Mouse (Mus musculus) neutrophil, adult 5-6 weeks (primary cell): ENCODE data around the gene Mrtfa. TPM values are rescaled to one million over a fixed set of nuclear protein-coding genes. Genes with fewer than 3 reads are reported as not detected.
A peak's percentile ranks its signal among the peaks of the same experiment; 100 is the strongest.

Source experiments
- ATAC-seq: fragments of 151-379, 151-347 bp; 2 replicates; pipeline ENCODE4 v1.8.0; 2017; ENCODE audit warnings: mild to moderate bottlenecking, moderate TSS enrichment; ENCODE audit not compliant: insufficient number of reproducible peaks, poor library complexity, low FRiP score, severe bottlenecking; ENCODE audit errors: extremely low read depth
- total RNA-seq: library from RNA; stranded (forward); fragments of 200-1000 nt; gene quantifications from 2 replicates; pipeline ENCODE4 v1.2.3, GENCODE M21; 2017

Gene Mrtfa
- total RNA-seq, 1 experiment from 2014 or later, result 59.9 TPM

DNA sequence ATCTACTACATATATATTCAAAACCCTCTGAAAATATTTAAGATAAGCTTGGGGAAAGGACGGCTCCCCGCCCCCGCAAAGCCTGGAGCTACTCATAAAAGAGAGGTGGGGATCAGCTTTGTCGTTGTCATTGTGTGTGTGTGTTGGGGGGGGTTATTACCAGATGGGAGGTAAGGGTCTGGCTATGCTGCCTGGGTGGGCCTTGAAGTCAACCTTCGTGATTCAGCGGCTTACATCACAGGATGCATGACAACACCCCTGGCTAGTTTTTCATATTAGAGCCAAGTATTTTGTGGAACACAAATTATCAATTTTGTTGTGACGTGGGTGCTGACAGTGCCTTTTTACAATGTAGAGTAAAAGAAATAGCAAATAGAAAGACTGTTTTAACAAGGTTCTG lies 69.6 kb downstream of the Mrtfa start:
- ATAC-seq, result no peak

DNA sequence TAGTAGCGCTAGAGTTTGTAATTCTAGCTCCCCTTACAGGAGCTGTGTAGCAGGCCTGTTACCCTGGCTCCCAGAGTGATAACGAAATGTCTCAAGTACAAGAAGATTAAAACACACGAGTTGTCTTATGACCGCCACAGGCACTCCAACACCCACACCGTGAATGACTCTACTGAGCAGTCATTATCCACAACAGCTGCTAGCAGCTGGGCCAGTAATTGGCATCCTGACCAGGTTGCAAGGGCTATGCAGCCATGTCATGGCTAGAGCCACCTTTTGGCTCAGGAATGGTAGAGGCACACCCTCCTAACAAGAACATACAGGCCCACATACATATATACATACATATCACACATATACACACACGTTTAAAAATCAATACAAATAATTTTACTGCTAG lies 70.4 kb downstream of the Mrtfa start:
- ATAC-seq, result no peak

DNA sequence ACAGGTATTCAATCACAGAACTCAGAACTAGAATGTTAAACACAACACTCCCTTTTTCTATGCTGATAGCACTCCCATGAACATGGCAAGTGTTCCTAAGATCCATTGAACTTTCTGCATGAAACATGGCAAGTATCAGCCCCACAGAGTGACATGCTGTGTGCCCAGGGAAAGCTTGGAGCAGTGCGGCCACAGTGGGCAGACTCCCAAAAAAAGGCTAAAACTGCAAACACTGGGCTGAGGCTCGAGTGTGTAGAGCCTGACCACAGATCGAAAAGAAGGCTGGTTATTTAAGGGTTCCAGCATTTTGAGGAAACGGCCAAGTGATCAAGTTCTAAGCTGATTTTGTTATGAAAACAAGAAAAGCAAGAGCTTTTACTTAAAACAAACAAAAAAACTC lies 72.3 kb downstream of the Mrtfa start:
- no peak for ATAC-seq

DNA sequence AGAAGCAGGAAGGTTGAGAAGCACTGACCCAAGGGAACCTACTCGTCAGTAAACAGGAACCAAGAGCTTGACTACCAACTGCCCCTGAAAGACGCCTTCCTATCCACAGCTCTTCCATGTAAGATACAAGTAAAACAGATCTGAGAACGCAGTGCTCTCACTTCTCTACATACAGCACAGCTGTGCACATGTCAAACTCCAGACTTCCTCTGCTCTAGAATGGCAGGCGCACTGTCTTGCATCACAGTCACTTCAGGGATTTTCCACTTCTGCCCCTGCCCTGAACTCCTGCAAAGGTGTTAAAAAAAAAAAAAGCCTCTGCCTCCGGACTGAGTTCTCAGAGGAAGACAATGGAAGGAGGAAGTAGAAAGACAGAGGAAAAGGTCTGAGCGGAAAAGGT lies 78.0 kb downstream of the Mrtfa start:
- peak; percentile 66 for ATAC-seq

DNA sequence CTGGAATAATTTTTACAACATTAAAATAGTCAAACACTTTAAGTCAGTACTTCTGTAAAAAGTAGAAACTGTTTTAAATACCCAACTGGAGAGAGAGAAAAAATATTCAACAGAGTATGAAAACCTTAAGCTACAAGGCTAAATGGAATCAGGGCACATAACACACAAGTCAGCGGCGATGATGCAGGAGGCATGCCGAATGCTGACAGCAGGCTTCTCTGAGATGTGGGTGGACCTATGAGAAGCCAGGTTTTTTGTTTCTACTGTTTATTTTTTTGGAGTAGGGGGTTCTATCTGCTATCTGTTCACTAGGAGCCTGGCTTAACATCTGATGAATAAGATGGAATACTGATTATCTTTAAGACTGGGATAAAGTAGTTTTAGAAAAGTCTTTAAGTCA lies 80.2 kb downstream of the Mrtfa start:
- no peak for ATAC-seq

DNA sequence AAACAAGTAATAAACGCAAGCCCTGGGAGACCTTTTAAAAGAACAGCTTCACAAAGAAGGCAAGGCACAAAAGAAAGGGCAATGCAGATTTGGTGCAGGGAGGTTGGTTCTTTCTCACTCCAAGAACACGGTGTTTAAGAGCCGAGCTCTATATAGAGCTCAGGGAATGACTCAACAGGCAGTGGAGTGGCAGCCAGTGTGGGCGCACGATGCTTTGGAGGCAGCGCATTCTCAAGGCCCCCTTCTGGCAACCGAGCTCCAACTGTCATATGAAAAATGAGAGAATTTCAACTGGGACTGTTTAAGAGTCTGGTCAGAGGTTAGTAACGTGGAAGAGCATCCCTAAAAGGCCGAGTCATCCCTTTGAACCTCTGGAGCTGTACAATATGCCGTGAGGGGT lies 84.6 kb downstream of the Mrtfa start:
- no peak for ATAC-seq

DNA sequence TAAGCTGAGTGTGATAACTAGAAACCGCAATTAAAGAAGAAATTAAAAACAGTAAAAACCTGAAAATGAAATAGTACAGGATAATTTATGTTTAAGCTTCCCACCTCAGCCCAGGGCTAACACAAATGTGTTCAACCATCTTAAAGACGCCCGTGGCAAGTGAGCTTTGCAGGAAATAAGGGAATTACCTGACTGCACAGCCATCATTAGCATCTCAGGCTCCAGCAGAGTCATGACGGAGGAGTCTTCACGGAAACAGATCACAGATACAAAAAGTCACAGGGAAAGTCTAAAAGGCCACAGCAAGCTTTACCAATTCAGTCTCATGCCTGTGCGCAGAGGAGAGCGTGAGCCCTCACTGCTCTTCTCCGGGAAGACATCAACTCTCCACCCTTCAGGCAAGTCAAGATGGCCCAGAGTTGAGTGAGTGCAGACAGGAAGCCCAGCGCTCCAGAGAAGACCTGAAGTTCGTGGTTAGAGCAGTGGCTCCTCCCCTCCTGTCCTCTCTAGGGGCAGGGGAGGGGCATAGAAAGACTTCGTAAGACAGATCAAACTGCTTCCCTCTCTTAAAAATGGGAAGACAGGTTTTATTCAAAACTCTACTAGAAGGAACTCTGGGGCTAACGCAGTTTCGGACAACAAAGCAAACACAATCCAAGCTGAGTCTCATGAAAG lies 85.8 kb downstream of the Mrtfa start:
- ATAC-seq, result peak; percentile 91

DNA sequence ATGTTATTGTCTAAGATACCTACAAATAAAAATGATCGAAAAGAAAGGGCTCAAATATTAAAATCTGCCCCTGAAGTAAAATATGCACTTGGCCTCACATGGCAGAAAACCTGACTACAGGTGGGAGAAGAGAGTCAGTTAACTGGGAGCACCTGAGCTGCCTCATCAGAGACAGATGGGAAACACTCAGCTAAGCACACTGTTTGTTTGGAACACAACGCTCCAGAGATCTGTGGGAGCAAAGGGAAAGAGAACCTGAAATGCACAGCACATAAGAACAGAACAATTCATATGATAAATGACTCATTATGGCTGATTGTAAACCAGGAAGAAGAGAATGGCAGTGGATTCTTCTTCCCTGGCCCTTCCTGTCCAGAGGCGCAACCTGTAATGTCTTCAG lies 87.1 kb downstream of the Mrtfa start:
- ATAC-seq, result no peak

DNA sequence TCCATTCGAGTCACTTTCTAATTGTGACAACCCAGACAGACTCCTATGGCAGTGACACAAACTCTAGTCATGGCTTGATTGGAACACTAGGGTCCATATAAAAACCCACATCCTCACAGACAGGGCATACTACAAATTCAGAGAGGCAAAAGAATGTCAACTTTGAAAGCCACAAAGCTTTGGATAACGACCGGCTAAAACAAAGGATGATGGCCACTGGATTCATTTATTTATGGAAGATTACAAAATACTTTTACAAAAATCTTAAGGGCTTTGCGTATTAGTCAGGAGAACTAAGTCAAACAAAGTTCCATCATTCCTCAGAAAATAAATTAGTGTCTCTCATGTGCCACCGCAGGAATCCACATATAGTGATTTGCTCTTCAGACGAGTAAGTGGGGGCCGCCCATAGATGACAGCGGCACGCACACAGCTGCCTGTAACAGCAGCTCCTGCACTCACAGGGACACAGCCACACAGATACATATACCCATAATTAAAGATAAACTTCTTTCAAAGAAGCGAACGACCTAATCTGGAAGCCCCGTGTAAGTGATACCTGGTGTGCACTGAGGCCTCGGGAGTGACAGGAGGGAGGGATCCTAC lies 88.2 kb downstream of the Mrtfa start:
- ATAC-seq, result no peak

DNA sequence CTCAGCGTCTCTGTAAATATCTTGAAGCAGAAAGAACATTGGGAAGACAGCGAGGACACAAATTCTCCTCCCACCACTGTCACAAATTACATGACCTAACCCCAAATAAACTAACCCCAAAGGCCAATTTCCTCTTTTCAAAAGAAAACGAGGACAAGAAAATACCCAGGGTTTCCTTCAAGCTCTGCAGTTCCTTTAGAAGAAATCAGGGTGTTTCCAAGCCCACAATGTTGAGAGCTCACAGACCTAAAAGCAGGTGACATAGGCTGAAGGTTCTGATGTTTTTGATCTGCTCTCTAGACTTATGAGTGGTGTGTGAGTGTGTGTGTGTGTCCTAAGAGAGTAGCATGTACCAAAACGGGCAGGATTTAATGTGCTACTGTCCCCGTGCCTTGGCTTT lies 89.2 kb downstream of the Mrtfa start:
- ATAC-seq, result no peak

DNA sequence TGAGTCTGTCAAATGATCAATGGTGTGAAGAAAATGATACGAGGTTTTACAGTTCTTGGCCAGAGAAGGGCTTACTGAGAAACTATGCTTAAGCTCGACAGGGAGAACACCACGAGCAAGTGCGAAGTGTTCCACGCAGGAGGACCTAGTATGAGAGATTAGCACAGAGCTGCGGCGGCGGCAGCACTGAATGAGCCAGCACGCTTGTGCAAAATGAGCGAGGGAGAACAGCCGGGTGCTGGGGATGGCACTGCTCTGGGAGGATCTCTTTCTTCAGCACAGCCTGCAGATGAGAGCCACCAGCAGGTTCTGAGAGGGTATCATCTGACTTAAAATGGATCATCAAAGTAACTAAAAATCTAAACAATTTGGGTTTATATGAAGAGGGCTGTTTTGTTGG lies 91.3 kb downstream of the Mrtfa start:
- no peak for ATAC-seq

DNA sequence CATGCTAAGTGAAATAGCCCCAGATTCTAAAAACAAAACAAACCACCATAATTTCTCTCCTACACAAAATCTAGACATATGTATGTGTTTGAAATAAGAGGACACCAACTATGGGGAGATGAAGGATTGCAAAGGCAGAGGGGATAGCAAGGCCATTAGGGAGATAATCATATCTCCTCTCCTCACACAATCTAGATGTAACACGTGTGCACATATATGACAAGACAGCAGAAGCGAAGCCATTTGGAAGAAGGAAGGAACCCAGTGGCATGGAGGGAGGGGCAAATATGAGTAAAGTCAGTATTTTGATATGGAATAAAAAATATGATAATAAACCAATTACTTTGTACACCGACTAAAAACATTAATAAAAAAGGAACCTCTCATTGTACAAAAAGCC lies 91.9 kb downstream of the Mrtfa start:
- no peak for ATAC-seq

DNA sequence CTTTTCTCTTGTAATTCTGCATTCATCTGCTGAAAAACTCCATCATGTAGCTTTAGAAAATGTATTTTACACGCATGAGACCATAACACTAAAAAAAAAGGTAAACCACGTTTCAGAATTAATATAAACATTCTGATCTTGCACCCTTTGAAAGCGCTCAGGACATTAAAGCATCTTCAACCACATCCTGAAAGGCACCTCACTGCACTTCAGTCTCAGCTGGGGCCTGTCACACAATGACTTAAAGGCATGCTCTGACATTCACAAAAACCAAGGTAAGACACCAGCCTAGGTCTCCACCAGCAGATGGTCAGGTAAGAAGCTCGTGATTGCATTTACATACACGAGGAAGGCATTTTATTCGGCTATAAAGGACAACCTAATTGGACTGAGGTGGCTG lies 92.7 kb downstream of the Mrtfa start:
- no peak for ATAC-seq

DNA sequence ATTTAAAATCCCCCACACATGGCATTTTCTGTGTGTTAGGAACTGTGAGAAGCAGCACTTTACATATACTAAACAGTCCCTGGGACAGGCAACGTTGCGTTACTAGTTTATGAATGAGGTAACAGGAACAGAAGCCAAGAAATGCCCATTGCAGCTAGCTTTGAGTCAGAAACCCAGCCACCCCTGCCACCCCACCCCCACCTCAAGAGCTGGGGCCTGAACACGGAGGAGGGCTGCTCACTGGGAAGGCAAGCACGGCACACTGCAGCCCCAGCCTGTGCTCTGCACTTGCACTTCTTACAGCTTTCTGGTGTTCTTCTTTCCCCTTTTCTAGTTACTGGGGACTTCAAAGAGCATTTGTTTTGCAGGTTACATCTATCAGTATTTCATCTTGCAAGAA lies 93.1 kb downstream of the Mrtfa start:
- ATAC-seq, result 0 out of 2 replicates have a peak, but pooled peaks have one; percentile 23

DNA sequence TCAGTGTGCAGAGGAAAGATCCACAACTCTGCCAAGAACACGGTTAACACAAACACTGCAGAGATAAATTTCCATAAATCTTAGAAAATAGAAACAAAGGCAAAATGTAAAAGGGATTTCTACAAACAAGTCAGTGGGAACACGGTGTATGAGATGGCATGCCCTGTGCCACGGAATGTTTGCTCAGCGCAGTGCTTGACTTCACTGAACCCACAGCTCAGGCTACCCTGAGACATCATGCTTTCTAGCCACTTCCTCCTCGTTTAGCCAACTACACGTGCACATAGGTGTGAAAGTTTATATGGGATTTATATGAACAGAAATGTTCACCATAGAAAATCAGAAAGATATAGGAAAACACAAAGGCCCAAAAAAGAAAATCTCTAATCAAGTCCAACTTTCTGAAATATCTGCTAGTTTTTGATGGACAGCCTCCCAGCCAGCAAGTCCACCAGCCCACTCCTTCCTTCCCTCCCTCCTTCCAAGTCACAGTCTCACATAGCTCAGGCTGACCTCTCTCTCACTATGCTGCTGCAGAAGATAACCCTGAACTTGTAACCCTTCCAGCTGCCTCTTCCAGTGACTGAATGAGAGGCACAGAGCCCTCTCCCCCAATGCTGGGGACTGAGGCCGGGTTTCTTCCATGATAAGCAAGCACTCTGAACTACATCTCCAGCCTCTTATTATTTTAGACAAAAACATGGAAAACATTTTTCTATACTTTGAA lies 94.1 kb downstream of the Mrtfa start:
- no peak for ATAC-seq

DNA sequence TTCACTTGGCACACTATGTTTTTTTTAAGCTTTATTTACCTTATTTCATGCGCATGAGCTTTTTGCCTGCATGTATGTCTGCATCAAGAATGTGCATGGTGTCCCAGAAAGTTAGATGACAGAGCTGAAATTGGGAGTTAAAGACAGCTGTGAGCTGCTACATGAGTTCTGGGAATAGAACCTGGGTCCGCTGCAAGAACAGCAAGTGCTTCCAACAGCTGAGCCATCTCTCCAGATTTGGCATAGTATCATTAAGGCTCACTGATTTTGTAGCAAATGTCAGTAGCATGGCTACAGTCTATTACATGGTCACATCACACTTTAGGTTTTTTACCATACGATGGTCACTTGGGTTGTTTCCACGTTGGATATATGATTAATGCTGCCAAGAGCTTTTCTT lies 97.5 kb downstream of the Mrtfa start:
- no peak for ATAC-seq

DNA sequence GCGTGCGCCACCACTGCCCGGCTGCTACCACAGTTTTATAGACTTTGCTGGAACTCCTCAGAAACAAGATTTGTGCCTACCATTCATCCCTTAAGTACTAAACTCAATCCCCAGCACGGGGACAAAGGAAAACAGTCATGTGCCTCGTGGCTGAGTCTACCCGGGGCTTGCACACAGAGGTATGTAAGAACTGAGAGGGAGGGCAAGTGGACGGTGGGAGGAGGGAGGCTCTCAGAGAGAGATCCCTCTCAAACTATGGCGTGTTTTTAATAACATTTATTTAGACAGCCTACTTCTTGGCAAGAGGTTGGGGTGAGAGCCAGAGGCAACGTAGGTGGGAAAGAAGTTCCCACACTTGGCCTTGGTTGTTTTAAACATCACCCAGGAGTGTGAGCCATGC lies 98.8 kb downstream of the Mrtfa start:
- ATAC-seq, result no peak

DNA sequence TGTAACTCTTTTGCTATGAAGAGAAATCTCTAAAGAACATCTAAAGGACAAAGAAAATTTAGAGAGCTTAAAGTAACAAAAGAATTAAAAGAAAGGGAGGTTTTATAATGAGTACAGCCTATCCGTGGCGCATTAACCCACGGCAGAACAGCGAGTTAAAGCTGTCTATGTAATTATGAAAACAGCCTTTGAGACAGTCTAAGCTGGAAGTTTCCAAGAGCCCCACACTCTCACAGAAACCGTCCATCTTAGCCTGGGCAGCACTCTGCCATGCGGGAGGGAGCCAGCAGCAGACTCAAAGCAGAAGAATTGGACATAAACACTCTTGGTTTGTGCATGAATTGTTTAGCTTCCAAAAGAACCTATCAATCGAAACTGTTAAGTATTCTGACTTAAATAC lies 103.0 kb downstream of the Mrtfa start:
- no peak for ATAC-seq

DNA sequence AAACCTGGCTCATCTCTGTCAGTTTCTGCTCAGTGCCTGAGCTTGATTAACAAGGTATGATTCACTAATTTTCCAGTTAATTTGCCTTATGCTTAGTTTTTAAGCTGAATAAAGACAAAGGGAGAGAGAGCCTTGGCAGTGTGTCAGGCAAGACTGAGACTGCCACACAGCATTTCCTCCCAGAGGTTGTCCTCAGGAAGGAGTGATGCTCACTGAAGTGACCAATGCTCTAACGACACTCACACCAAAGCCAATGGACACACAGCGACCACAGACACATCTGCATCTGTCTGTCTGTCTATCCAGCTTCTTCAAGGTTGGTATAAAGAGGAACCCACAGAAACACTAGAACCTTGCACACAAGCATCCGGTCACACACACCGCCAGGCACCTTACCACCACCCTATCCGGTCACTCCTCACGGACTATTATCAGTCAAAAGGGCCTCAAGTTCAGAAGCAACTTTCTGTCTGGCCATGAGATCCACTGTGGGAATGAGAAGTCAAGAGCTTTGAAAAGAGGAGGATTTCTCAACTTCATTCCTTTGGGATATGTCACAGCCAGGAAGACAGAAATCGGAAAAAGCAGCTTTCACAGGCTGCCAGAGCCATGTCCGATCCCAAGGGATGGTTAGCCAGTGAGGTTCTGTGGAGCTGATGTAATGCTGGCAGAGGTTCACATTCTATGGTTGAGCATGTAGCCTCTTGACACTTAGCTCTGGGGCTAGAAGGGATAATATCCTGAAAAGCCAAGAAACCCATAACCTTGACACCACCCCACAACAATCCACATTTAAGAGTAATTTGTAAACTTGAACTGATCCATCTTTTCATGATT lies 103.7 kb downstream of the Mrtfa start:
- ATAC-seq, result no peak

DNA sequence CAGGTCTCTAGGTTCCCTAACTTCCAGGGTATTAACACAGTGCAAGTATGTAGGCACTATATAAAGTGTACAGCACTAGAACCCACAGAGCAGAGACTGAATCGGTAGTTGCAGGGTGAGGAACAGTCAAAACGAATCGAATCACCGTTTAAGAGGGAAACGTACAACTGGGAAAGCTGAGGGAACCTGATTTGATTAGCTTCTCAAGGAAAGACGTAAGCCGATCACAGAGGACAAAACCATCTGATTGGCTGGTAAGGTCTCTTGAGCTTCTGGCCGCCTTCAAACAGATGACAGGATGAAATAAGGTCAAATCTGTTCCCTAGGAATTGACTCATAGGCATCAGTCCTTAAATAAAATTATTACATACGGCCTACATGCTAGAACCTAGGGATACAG lies 106.7 kb downstream of the Mrtfa start:
- ATAC-seq, result no peak
